Mouse (Mus musculus) kidney, adult 18-20 months (tissue): ENCODE data around the gene Erlin1.

Experiments
- DNase-seq: peaks from one replicate; pipeline ENCODE4 v3.0.0; 2021

Gene Erlin1

DNA sequence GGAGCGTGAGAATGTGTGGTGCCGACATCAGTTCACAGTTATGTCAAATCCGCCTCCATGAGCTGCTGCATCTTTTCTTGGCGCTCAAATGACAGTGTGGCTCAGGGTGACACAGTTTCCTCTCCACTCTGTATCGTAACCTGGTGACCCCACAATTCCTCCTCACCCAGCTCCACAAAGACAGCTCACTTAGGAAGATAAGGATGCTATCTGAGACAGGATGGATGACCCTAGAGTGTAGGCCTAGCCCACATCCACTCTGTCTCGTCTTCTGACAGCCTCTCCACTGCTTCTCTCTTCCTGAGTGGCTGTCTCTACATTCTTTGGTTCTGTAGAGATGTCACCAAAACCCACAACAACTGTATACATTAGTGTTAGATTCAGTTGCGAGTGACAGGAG, 74.2 kb downstream of the Erlin1 start:
- DNase-seq: no peak

DNA sequence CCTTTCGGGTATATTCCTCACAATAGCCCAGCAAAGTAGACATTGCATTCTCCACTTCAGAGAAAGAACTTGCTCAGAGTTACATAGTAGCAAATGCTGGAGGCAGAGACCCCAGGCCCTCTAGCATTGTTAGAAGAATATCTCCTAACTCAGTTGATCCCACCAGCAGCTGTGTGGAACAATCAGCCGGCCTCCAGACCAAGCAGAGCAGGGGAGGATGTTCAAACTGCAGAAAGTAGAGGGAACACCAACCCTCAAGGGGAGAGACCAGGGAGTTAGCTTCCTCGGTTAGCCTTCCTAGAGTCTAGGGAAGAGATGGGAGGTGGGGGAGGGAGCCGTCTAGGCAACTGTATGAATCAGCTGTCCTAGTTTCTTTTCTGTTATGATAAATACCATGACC, 77.1 kb downstream of the Erlin1 start:
- DNase-seq: no peak

DNA sequence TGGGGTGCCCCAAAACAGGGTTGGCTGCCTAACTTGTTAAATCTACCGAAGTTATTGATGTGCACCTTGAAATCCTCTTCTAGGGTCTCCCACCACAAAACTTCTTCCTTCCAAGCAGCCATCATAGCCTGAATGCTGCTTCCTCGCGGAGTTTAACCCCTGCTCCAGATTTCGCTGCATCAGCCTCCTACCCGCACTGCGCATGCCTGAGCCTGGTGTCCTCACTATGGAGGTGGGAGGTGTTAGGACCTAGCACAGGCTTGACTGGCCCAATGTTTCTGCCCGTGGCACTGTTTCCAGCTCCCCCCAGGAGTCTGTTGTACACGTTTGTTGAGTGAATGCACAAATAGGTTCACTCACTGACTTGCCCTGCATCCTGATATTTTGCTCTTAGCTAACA, 79.2 kb downstream of the Erlin1 start:
- no peak for DNase-seq

DNA sequence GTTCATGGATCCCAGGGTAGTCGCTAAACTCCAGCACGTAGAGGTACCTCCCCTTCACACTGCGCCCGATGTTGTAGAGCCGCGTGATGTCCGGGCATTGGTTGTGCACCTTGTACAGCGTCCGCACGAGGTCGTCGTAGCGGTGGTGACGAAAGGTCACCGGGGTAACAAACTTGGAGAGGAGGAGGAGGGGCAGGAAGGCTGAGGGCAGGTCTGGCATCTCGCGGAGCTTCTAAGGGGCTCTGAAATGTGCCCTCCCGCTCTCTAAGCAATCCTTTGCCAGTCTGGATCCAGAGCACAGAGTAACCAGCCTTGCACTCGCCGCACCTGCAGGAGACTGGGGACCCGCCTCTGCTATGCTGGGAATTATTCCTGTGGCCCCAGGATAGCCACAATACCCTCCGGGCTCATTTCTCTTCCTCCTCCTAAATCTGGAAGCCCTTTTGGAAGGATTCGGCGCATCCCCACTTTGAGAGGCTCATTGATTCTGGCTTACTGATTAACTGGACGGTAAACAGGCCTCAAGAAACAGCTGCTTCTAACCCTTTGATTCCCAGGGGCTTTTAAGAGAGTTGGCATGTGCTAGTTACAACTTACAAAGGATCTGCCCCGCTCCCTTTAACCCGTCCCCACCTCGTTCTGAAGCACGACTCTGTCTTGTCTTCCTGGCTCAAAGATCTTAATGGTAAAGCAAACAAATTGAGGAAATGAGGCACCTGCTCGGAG, 83.4 kb downstream of the Erlin1 start, which contains the start of gene Cpn1:
Gene Cpn1, minus strand, starts transcription at position 488 of the 726 bp plus-strand sequence.
- peak; percentile 69 for DNase-seq
